In genomic region chr9:121357102-121357501, GRCm38 (mm10) we compare ENCODE assay signal across 25 mouse cellular contexts. TPM values are rescaled to one million over a fixed set of nuclear protein-coding genes. Genes with fewer than 3 reads are reported as not detected.
A peak's percentile ranks its signal among the peaks of the same experiment; 100 is the strongest.
DNase-seq lines count a peak whose midpoint lies in the region; ATAC-seq and TF ChIP-seq lines count a peak whose summit lies in the region.
"Had no signal": no experiment of that assay in that cellular context is flagged by ENCODE, and none has a peak within 500 bp of the region (broad histone marks: within the 10 kb centered on the region; RNA-seq: fewer than 3 reads in every experiment).

No protein-coding gene starts in this region.

- H3K4me1 ChIP-seq in cerebellum, adult 2 months (ENCODE audit: control insufficient read depth, insufficient read depth, low read length) = peaks cover 74% of the 10 kb centered on the region
- peaks cover 59% of the 10 kb centered on the region for H3K4me1 ChIP-seq in heart, adult 2 months (ENCODE audit: control insufficient read depth, insufficient read depth, low read length)
- peaks cover 57% of the 10 kb centered on the region for H3K4me1 ChIP-seq in heart, embryonic 11.5 days (ENCODE audit: control insufficient read depth, insufficient read depth, low read length)
- peaks cover 77% of the 10 kb centered on the region for H3K4me1 ChIP-seq in heart, embryonic 16.5 days (ENCODE audit: control insufficient read depth, insufficient read depth, low read length)
- peaks cover 55% of the 10 kb centered on the region for H3K4me1 ChIP-seq in midbrain, embryonic 12.5 days
- peaks cover 12% of the 10 kb centered on the region for H3K4me1 ChIP-seq in midbrain, postnatal 0 days (ENCODE audit: insufficient read depth, low read length)

- peaks cover 2% of the 10 kb centered on the region for H3K79me2 ChIP-seq in heart, adult 2 months (replicated peaks; ENCODE audit: control insufficient read depth, insufficient read depth, low read length)

- DNase-seq in cerebellum, adult 2 months = no peak
- no peak for DNase-seq in heart, adult 2 months
- DNase-seq in heart, postnatal 4 days = no peak
- DNase-seq in midbrain, postnatal 0 days (ENCODE audit: low spot score) = no peak
- DNase-seq: adrenal gland, adult 8-10 months; cerebellum, adult 11 months; cerebellum, adult 9-11 months; embryo, embryonic 11 days; kidney, postnatal 14 days; left cerebral cortex, postnatal 4 days; liver, postnatal 0 days; midbrain, embryonic 14.5 days; right cerebral cortex, postnatal 25 days had no signal

- 78% methylated on average over 5 of the region's 5 CpGs for WGBS in cerebellum, adult 2 months
- WGBS in heart, adult 2 months = 44% methylated on average over 5 of the region's 5 CpGs
- WGBS in heart, embryonic 11.5 days (ENCODE audit: insufficient replicate concordance) = 60% methylated on average over 5 of the region's 5 CpGs
- WGBS in heart, embryonic 16.5 days = 66% methylated on average over 5 of the region's 5 CpGs
- 73% methylated on average over 5 of the region's 5 CpGs for WGBS in midbrain, embryonic 12.5 days
- 69% methylated on average over 5 of the region's 5 CpGs for WGBS in midbrain, postnatal 0 days

- H3K27me3 ChIP-seq in cerebellum, adult 2 months (ENCODE audit: control insufficient read depth, insufficient read depth, low read length) = no peaks in the 10 kb centered on the region
- no peaks in the 10 kb centered on the region for H3K27me3 ChIP-seq in heart, adult 2 months (ENCODE audit: control insufficient read depth, insufficient read depth, low read length)
- no peaks in the 10 kb centered on the region for H3K27me3 ChIP-seq in heart, embryonic 11.5 days (ENCODE audit: control insufficient read depth, insufficient read depth, low read length)
- H3K27me3 ChIP-seq in heart, embryonic 16.5 days (ENCODE audit: control insufficient read depth, insufficient read depth, low read length) = no peaks in the 10 kb centered on the region
- H3K27me3 ChIP-seq in midbrain, embryonic 12.5 days = no peaks in the 10 kb centered on the region
- no peaks in the 10 kb centered on the region for H3K27me3 ChIP-seq in midbrain, postnatal 0 days (ENCODE audit: insufficient read depth, low read length)
- H3K27me3 ChIP-seq: CH12.LX; embryonic facial prominence, embryonic 12.5 days; hindbrain, embryonic 12.5 days; liver, embryonic 12.5 days; stomach, embryonic 15.5 days had no signal

- no peak for TF ChIP-seq POLR2A in cerebellum, adult 2 months (IDR thresholded peaks at IDR 0.05; ENCODE audit: borderline replicate concordance, insufficient read depth, low read length)
- no peak for TF ChIP-seq POLR2A in heart, adult 2 months (IDR thresholded peaks at IDR 0.05; ENCODE audit: insufficient read depth, low read depth, low read length)

- no peaks in the 10 kb centered on the region for H3K9me3 ChIP-seq in heart, embryonic 11.5 days (replicated peaks; ENCODE audit: control insufficient read depth, low read length)
- H3K9me3 ChIP-seq in heart, embryonic 16.5 days (replicated peaks; ENCODE audit: control insufficient read depth, low read length) = no peaks in the 10 kb centered on the region
- no peaks in the 10 kb centered on the region for H3K9me3 ChIP-seq in midbrain, embryonic 12.5 days
- no peaks in the 10 kb centered on the region for H3K9me3 ChIP-seq in midbrain, postnatal 0 days (ENCODE audit: low read length)
- H3K9me3 ChIP-seq: embryonic facial prominence, embryonic 12.5 days; G1E; hindbrain, embryonic 12.5 days; liver, embryonic 12.5 days; stomach, embryonic 15.5 days had no signal

- no peak for TF ChIP-seq EP300 in heart, adult 2 months (IDR thresholded peaks at IDR 0.05; ENCODE audit: insufficient read depth, low read depth, low read length)

- H3K36me3 ChIP-seq in heart, adult 2 months (ENCODE audit: control insufficient read depth, insufficient read depth, low read length) = peaks cover 2% of the 10 kb centered on the region
- H3K36me3 ChIP-seq in heart, embryonic 11.5 days (ENCODE audit: control insufficient read depth, insufficient read depth, low read length) = no peaks in the 10 kb centered on the region
- no peaks in the 10 kb centered on the region for H3K36me3 ChIP-seq in heart, embryonic 16.5 days (ENCODE audit: control insufficient read depth, insufficient read depth)
- no peaks in the 10 kb centered on the region for H3K36me3 ChIP-seq in midbrain, embryonic 12.5 days
- H3K36me3 ChIP-seq in midbrain, postnatal 0 days (ENCODE audit: insufficient read depth, low read length) = no peaks in the 10 kb centered on the region
- H3K36me3 ChIP-seq: embryonic facial prominence, embryonic 12.5 days; hindbrain, embryonic 12.5 days; liver, embryonic 12.5 days; stomach, embryonic 15.5 days had no signal

- H3K27ac ChIP-seq in cerebellum, adult 2 months (ENCODE audit: insufficient read depth, low read length) = peak overlapping the region; percentile 15
- H3K27ac ChIP-seq in heart, adult 2 months = peak overlapping the region; percentile 99
- H3K27ac ChIP-seq in heart, embryonic 11.5 days (ENCODE audit: low read depth, low read length) = no peak overlapping the region
- H3K27ac ChIP-seq in heart, embryonic 16.5 days (ENCODE audit: low read length) = peak overlapping the region; percentile 86
- H3K27ac ChIP-seq in midbrain, embryonic 12.5 days (replicated peaks) = peak overlapping the region; percentile 21; the same call in 1 of the 2 replicates
- no peak overlapping the region for H3K27ac ChIP-seq in midbrain, postnatal 0 days (ENCODE audit: low read depth, low read length)
- H3K27ac ChIP-seq: embryonic facial prominence, embryonic 12.5 days; hindbrain, embryonic 12.5 days; liver, embryonic 12.5 days; macrophage; stomach, embryonic 15.5 days had no signal

- no peak for ATAC-seq in cerebellum, adult (ENCODE audit: insufficient number of reproducible peaks, low FRiP score, low TSS enrichment)
- ATAC-seq in heart, embryonic 11.5 days (replicated peaks; ENCODE audit: insufficient number of reproducible peaks, low FRiP score, low TSS enrichment) = no peak
- no peak for ATAC-seq in heart, embryonic 16.5 days (replicated peaks; ENCODE audit: extremely low read depth, insufficient read depth, low FRiP score)
- no peak for ATAC-seq in midbrain, embryonic 12.5 days (ENCODE audit: low FRiP score, low read depth)
- ATAC-seq in midbrain, postnatal 0 days (ENCODE audit: low FRiP score) = no peak
- ATAC-seq: liver, embryonic 12.5 days; liver, postnatal 0 days; lung, postnatal 0 days had no signal

- no peak for TF ChIP-seq CTCF in cerebellum, adult 2 months (IDR thresholded peaks at IDR 0.05; ENCODE audit: borderline replicate concordance, insufficient read depth, low read depth, low read length)
- TF ChIP-seq CTCF in heart, adult 2 months (IDR thresholded peaks at IDR 0.05) = no peak
- TF ChIP-seq CTCF in midbrain, postnatal 0 days (IDR thresholded peaks at IDR 0.05) = no peak

- intact Hi-C loops in heart, adult 2 months (cut with DNase I) = no loop called here

- H3K4me2 ChIP-seq in heart, embryonic 11.5 days = no peak overlapping the region
- no peak overlapping the region for H3K4me2 ChIP-seq in heart, embryonic 16.5 days (ENCODE audit: low read depth, low read length)
- no peak overlapping the region for H3K4me2 ChIP-seq in midbrain, embryonic 12.5 days (replicated peaks)
- no peak overlapping the region for H3K4me2 ChIP-seq in midbrain, postnatal 0 days (ENCODE audit: low read depth, low read length, poor library complexity, severe bottlenecking)
- H3K4me2 ChIP-seq: embryonic facial prominence, embryonic 12.5 days; hindbrain, embryonic 12.5 days; liver, embryonic 12.5 days; stomach, embryonic 15.5 days had no signal

- 0 out of 2 replicates have a peak overlapping the region, but pooled peaks have one; percentile 9 for H3K9ac ChIP-seq in heart, adult 2 months (ENCODE audit: low read depth, low read length)
- no peak overlapping the region for H3K9ac ChIP-seq in heart, embryonic 11.5 days (ENCODE audit: low read depth, low read length)
- H3K9ac ChIP-seq in heart, embryonic 16.5 days (ENCODE audit: low read length) = peak overlapping the region; percentile 55
- no peak overlapping the region for H3K9ac ChIP-seq in midbrain, embryonic 12.5 days (replicated peaks)
- H3K9ac ChIP-seq in midbrain, postnatal 0 days (replicated peaks; ENCODE audit: low read length, poor library complexity, severe bottlenecking) = no peak overlapping the region
- H3K9ac ChIP-seq: embryonic facial prominence, embryonic 12.5 days; hindbrain, embryonic 12.5 days; liver, embryonic 12.5 days; liver, postnatal 0 days; stomach, embryonic 15.5 days had no signal

- H3K4me3 ChIP-seq in cerebellum, adult 2 months (replicated peaks; ENCODE audit: insufficient read depth, low read depth, low read length) = no peak overlapping the region
- H3K4me3 ChIP-seq in heart, adult 2 months = no peak overlapping the region
- no peak overlapping the region for H3K4me3 ChIP-seq in heart, embryonic 11.5 days (ENCODE audit: low read depth, low read length)
- no peak overlapping the region for H3K4me3 ChIP-seq in heart, embryonic 16.5 days (ENCODE audit: low read length)
- H3K4me3 ChIP-seq in midbrain, embryonic 12.5 days = no peak overlapping the region
- no peak overlapping the region for H3K4me3 ChIP-seq in midbrain, postnatal 0 days (ENCODE audit: low read depth, low read length)
- H3K4me3 ChIP-seq: embryonic facial prominence, embryonic 12.5 days; hindbrain, embryonic 12.5 days; liver, embryonic 12.5 days; stomach, embryonic 15.5 days had no signal

RNA-seq across cellular contexts. Expression of gene Trak1, which starts 59.8 kb away (rescaled TPM):
- 103 TPM in 2 replicates for polyA plus RNA-seq in cerebellum, adult 2 months (2012; rRNA removed)
- total RNA-seq in heart, adult 2 months (2021) = 100 to 1,000 TPM; 276 to 302 TPM
- 170 and 204 TPM in 2 replicates for polyA plus RNA-seq in heart, adult 2 months (2012; rRNA removed)
- polyA plus RNA-seq in heart, embryonic 11.5 days (2014; fragmentation: Nextera tagmentation; extraction: Ambion mirVana) = 21.3 and 27.2 TPM in 2 replicates
- 42.4 and 48.9 TPM in 2 replicates for polyA plus RNA-seq in heart, embryonic 16.5 days (2015; fragmentation: Nextera tagmentation; extraction: Ambion mirVana)
- total RNA-seq in heart, postnatal 4 days (2021) = 100 to 1,000 TPM; 288 to 301 TPM
- 38.0 and 42.2 TPM in 2 replicates for polyA plus RNA-seq in midbrain, embryonic 12.5 days (2016; fragmentation: Nextera tagmentation; extraction: Ambion mirVana)
- total RNA-seq in midbrain, postnatal 0 days (2014; rRNA removed) = 107 and 154 TPM in 2 replicates
- polyA plus RNA-seq in midbrain, postnatal 0 days (2015; fragmentation: Nextera tagmentation; extraction: Ambion mirVana) = 58.7 and 61.6 TPM in 2 replicates

Comparison
In these comparisons a context has a peak if more than half of its experiments do, and no peak if none do; other contexts are left out.
1. H3K27ac ChIP-seq: peak in cerebellum, adult 2 months (single experiment), heart, adult 2 months (single experiment), heart, embryonic 16.5 days (single experiment) and midbrain, embryonic 12.5 days (single experiment); none in heart, embryonic 11.5 days (single experiment) and midbrain, postnatal 0 days (single experiment).
2. H3K9ac ChIP-seq: peak in heart, adult 2 months (single experiment) and heart, embryonic 16.5 days (single experiment); none in heart, embryonic 11.5 days (single experiment), midbrain, embryonic 12.5 days (single experiment) and midbrain, postnatal 0 days (single experiment).